Mouse (Mus musculus): Measurements from ENCODE around the gene Pan3. TPM values are rescaled to one million over a fixed set of nuclear protein-coding genes. Genes with fewer than 3 reads are reported as not detected.

Pan3 gene
- polyA plus RNA-seq, 1 experiment from 2014 or later, result 62.7 TPM

- Histone ChIP-seq H3K27me3 (ENCODE audit: control insufficient read depth, insufficient read depth, low read length) (no peaks in the 10 kb centered on the region), H3K4me3 (replicated peaks; ENCODE audit: low read length) (no peak overlapping the region), H3K9ac (no peak overlapping the region), H3K27ac (no peak overlapping the region), H3K4me1 (replicated peaks; ENCODE audit: control insufficient read depth, insufficient read depth, low read length) (no peaks in the 10 kb centered on the region; the same call in 1 of the 2 replicates), H3K9me3 (ENCODE audit: control insufficient read depth, low read length) (no peaks in the 10 kb centered on the region), H3K4me2 (replicated peaks) (no peak overlapping the region), H3K36me3 (replicated peaks; ENCODE audit: control insufficient read depth, insufficient read depth) (no peaks in the 10 kb centered on the region)
- WGBS, result 86% methylated on average over 4 of the region's 4 CpGs
- DNase-seq (ENCODE audit: low spot score), result no peak
- no peak for ATAC-seq (ENCODE audit: low FRiP score)
These were observed 12.8 kb downstream of the Pan3 start for GRCm38 (mm10) chr5:147442741-147443140.

DNA sequence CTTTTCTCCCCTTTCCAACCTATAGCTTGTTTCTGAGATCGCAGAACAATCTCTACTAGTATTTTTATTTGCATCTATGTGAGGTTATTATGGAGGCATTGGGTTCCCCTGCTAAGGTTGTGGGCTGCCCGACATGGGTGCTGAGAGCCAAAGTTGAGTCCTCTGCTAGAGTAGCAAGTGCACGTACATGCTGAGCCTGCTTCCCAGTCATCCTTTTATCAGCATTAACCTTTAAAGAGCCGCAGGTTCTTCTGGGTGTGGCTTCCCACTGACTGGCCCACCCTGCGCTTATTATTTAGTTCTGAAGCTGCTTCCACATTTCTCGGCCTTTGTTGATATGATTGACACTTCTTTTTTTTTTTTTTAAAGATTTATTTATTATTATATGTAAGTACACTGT is 14.3 kb downstream of the Pan3 start:
- no peak overlapping the region for H3K4me2 ChIP-seq (replicated peaks)
- H3K36me3 ChIP-seq (replicated peaks; ENCODE audit: control insufficient read depth, insufficient read depth), result no peaks in the 10 kb centered on the region
- H3K27ac ChIP-seq, result no peak overlapping the region
- peaks cover 11% of the 10 kb centered on the region; the same call in 1 of the 2 replicates for H3K4me1 ChIP-seq (replicated peaks; ENCODE audit: control insufficient read depth, insufficient read depth, low read length)
- no peak overlapping the region for H3K9ac ChIP-seq
- no peak overlapping the region for H3K4me3 ChIP-seq (replicated peaks; ENCODE audit: low read length)
- no peaks in the 10 kb centered on the region for H3K27me3 ChIP-seq (ENCODE audit: control insufficient read depth, insufficient read depth, low read length)
- ATAC-seq (ENCODE audit: low FRiP score) (no peak), DNase-seq (ENCODE audit: low spot score) (no peak)
- WGBS, result 91% methylated on average over 6 of the region's 6 CpGs
- no peaks in the 10 kb centered on the region for H3K9me3 ChIP-seq (ENCODE audit: control insufficient read depth, low read length)

DNA sequence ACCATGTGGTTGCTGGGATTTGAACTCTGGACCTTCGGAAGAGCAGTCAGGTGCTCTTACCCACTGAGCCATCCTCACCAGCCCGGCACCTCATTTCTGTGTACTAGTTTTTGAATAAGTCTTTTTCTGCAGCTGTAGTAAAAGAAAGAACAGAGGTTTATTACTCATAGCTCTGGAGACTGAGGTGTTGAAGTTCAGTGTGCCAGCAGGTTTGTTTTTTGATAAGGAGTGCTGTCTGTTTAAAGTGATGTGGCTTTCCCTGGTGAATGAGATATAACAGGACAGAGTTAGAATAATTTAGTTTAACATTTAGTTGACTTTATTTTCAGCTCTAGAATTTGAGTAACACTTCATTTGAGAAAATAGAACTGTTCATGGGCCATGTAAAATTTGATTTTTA is 14.8 kb downstream of the Pan3 start:
- no peak for DNase-seq (ENCODE audit: low spot score)
- no peak for ATAC-seq (ENCODE audit: low FRiP score)
- Histone ChIP-seq H3K36me3 (replicated peaks; ENCODE audit: control insufficient read depth, insufficient read depth) (no peaks in the 10 kb centered on the region), H3K4me3 (replicated peaks; ENCODE audit: low read length) (no peak overlapping the region), H3K9ac (no peak overlapping the region), H3K27ac (no peak overlapping the region), H3K27me3 (ENCODE audit: control insufficient read depth, insufficient read depth, low read length) (no peaks in the 10 kb centered on the region), H3K4me2 (replicated peaks) (no peak overlapping the region), H3K4me1 (replicated peaks; ENCODE audit: control insufficient read depth, insufficient read depth, low read length) (peaks cover 11% of the 10 kb centered on the region; the same call in 1 of the 2 replicates), H3K9me3 (ENCODE audit: control insufficient read depth, low read length) (no peaks in the 10 kb centered on the region)
- WGBS, result 96% methylated on average over 2 of the region's 2 CpGs

- Histone ChIP-seq H3K27me3 (ENCODE audit: control insufficient read depth, insufficient read depth, low read length) (no peaks in the 10 kb centered on the region), H3K27ac (no peak overlapping the region), H3K4me3 (replicated peaks; ENCODE audit: low read length) (no peak overlapping the region), H3K4me2 (replicated peaks) (no peak overlapping the region), H3K36me3 (replicated peaks; ENCODE audit: control insufficient read depth, insufficient read depth) (no peaks in the 10 kb centered on the region), H3K9ac (no peak overlapping the region), H3K4me1 (replicated peaks; ENCODE audit: control insufficient read depth, insufficient read depth, low read length) (peaks cover 11% of the 10 kb centered on the region; the same call in 1 of the 2 replicates), H3K9me3 (ENCODE audit: control insufficient read depth, low read length) (no peaks in the 10 kb centered on the region)
- DNase-seq (ENCODE audit: low spot score) (no peak), ATAC-seq (ENCODE audit: low FRiP score) (no peak)
- 86% methylated on average over 4 of the region's 4 CpGs for WGBS
These were observed 15.3 kb downstream of the Pan3 start for GRCm38 (mm10) chr5:147445252-147445651.

- peaks cover 11% of the 10 kb centered on the region; the same call in 1 of the 2 replicates for H3K4me1 ChIP-seq (replicated peaks; ENCODE audit: control insufficient read depth, insufficient read depth, low read length)
- DNase-seq (ENCODE audit: low spot score), result no peak
- no peaks in the 10 kb centered on the region for H3K9me3 ChIP-seq (ENCODE audit: control insufficient read depth, low read length)
- H3K4me2 ChIP-seq (replicated peaks), result no peak overlapping the region
- no peak overlapping the region for H3K9ac ChIP-seq
- H3K27ac ChIP-seq, result no peak overlapping the region
- no peak for ATAC-seq (ENCODE audit: low FRiP score)
- peaks cover 20% of the 10 kb centered on the region for H3K36me3 ChIP-seq (replicated peaks; ENCODE audit: control insufficient read depth, insufficient read depth)
- WGBS, result 44% methylated on average over 4 of the region's 4 CpGs
- no peak overlapping the region for H3K4me3 ChIP-seq (replicated peaks; ENCODE audit: low read length)
- no peaks in the 10 kb centered on the region for H3K27me3 ChIP-seq (ENCODE audit: control insufficient read depth, insufficient read depth, low read length)
These were observed 18.6 kb downstream of the Pan3 start for GRCm38 (mm10) chr5:147448526-147448925.

DNA sequence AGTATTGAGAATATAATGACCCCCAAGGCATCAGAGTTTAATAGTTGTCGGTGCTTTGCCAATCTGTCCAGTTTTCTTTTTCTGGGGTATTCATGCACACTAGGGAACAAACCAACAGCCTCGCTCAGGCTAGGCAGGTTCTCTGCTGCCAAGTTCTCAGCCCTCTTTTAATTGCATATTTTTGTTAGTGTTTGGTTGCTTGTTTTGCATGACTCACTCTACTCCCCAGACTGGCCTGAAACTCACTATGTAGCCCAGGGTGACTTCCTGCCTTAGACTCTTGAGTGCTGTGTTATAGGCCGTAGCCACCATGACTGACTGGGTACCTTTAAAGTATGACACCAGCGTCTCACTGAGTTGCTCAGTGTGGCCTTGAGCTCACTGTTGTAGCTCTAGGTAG is 19.0 kb downstream of the Pan3 start:
- no peak overlapping the region for H3K9ac ChIP-seq
- no peaks in the 10 kb centered on the region for H3K9me3 ChIP-seq (ENCODE audit: control insufficient read depth, low read length)
- ATAC-seq (ENCODE audit: low FRiP score), result no peak
- no peak overlapping the region for H3K4me2 ChIP-seq (replicated peaks)
- H3K27me3 ChIP-seq (ENCODE audit: control insufficient read depth, insufficient read depth, low read length), result no peaks in the 10 kb centered on the region
- H3K27ac ChIP-seq, result no peak overlapping the region
- no peak overlapping the region for H3K4me3 ChIP-seq (replicated peaks; ENCODE audit: low read length)
- 70% methylated on average over 4 of the region's 4 CpGs for WGBS
- peaks cover 11% of the 10 kb centered on the region; the same call in 1 of the 2 replicates for H3K4me1 ChIP-seq (replicated peaks; ENCODE audit: control insufficient read depth, insufficient read depth, low read length)
- H3K36me3 ChIP-seq (replicated peaks; ENCODE audit: control insufficient read depth, insufficient read depth), result peaks cover 23% of the 10 kb centered on the region
- DNase-seq (ENCODE audit: low spot score), result no peak

- H3K27ac ChIP-seq, result no peak overlapping the region
- H3K4me3 ChIP-seq (replicated peaks; ENCODE audit: low read length), result no peak overlapping the region
- H3K4me2 ChIP-seq (replicated peaks), result no peak overlapping the region
- ATAC-seq (ENCODE audit: low FRiP score) (no peak), DNase-seq (ENCODE audit: low spot score) (no peak)
- 92% methylated on average over 4 of the region's 4 CpGs for WGBS
- H3K4me1 ChIP-seq (replicated peaks; ENCODE audit: control insufficient read depth, insufficient read depth, low read length), result no peaks in the 10 kb centered on the region
- H3K27me3 ChIP-seq (ENCODE audit: control insufficient read depth, insufficient read depth, low read length), result no peaks in the 10 kb centered on the region
- peaks cover 31% of the 10 kb centered on the region for H3K36me3 ChIP-seq (replicated peaks; ENCODE audit: control insufficient read depth, insufficient read depth)
- no peak overlapping the region for H3K9ac ChIP-seq
- no peaks in the 10 kb centered on the region for H3K9me3 ChIP-seq (ENCODE audit: control insufficient read depth, low read length)
These were observed 26.5 kb downstream of the Pan3 start for GRCm38 (mm10) chr5:147456491-147456890.

DNA sequence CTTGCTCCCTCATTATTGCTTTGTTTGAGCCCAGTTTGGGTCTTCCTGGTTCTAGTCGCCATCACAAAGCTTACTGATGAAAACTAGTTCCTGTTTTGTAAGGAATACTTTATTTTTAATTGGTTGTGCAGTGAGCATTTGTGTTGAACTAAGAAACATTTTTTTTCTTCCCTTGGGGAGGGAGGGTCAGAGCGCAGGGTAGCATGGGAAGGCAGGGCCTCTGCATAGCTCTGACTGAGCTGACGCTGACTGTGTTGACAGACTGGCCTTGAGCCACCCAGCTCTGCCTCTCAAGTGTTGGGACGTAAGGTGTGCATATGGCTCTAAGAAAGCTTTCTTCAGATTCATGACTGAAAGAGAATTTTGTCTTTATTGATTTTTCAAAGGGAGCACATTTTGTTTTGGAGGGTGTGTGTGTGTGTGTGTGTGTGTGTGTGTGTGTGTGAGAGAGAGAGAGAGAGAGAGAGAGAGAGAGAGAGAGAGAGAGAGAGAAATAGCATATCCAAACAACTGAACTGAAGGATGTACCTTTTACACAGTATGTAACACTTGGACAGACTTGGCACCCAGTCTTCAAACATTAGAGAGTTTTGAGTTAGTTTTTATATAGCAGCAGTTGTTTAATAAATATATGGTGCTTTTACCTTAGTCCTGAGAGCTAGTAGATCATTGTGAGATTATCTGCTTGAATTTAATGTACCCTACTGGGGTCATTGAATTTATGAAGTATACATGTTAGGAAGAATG is 30.0 kb downstream of the Pan3 start:
- WGBS, result 78% methylated on average over 4 of the region's 4 CpGs
- ATAC-seq (ENCODE audit: low FRiP score) (no peak), DNase-seq (ENCODE audit: low spot score) (no peak)

GRCm38 (mm10) chr5:147463251-147463650 is 33.3 kb downstream of the Pan3 start:
- H3K9me3 ChIP-seq (ENCODE audit: control insufficient read depth, low read length), result no peaks in the 10 kb centered on the region
- H3K27ac ChIP-seq, result no peak overlapping the region
- 0 out of 2 replicates have a peak, but pooled peaks cover 10% of the 10 kb centered on the region for H3K36me3 ChIP-seq (replicated peaks; ENCODE audit: control insufficient read depth, insufficient read depth)
- no peak overlapping the region for H3K9ac ChIP-seq
- H3K4me1 ChIP-seq (replicated peaks; ENCODE audit: control insufficient read depth, insufficient read depth, low read length), result no peaks in the 10 kb centered on the region
- WGBS, result 81% methylated on average over 3 of the region's 3 CpGs
- ATAC-seq (ENCODE audit: low FRiP score) (no peak), DNase-seq (ENCODE audit: low spot score) (no peak)
- H3K27me3 ChIP-seq (ENCODE audit: control insufficient read depth, insufficient read depth, low read length), result no peaks in the 10 kb centered on the region
- no peak overlapping the region for H3K4me3 ChIP-seq (replicated peaks; ENCODE audit: low read length)
- H3K4me2 ChIP-seq (replicated peaks), result no peak overlapping the region

More for the DNA sequence above, 30.0 kb downstream of the Pan3 start:
- Histone ChIP-seq H3K36me3 (replicated peaks; ENCODE audit: control insufficient read depth, insufficient read depth) (peaks cover 8% of the 10 kb centered on the region), H3K9me3 (ENCODE audit: control insufficient read depth, low read length) (no peaks in the 10 kb centered on the region), H3K27me3 (ENCODE audit: control insufficient read depth, insufficient read depth, low read length) (no peaks in the 10 kb centered on the region), H3K9ac (no peak overlapping the region), H3K4me2 (replicated peaks) (no peak overlapping the region), H3K27ac (no peak overlapping the region), H3K4me1 (replicated peaks; ENCODE audit: control insufficient read depth, insufficient read depth, low read length) (no peaks in the 10 kb centered on the region), H3K4me3 (replicated peaks; ENCODE audit: low read length) (no peak overlapping the region)
